Mouse (Mus musculus) c-Kit-negative CD71-positive TER-119-positive erythroid progenitor cells, embryonic 14.5 days (primary cell): ENCODE data around the gene Nrn1.

Source experiments
- DNase-seq: peaks from one replicate; pipeline ENCODE4 v3.0.0-alpha.2; 2013; ENCODE audit warnings: low read depth, low spot score

The Nrn1 gene

GRCm38 (mm10) chr13:36734731-36735571 is at the start of gene Nrn1:
Nrn1 (minus strand) TSS chr13:36735131.
- no peak for DNase-seq

DNA sequence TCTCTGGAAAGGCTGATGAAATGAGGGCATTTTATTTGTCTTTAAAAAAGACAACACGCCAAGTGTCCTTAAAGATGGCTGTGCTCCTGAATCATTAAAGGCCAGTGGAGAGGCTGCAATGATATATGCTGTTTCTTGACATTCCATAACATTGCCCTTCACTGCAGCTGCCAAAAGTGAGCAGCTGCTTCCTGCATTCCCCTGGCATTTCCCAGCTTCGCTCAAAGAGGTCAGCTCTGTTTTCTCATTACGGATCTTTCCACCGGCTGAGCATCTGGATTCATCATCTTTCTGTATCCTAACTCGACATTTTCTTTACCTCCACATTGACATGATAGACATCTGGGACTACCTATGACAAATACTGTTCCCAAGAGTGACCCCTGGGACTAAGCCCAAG is 44.7 kb upstream of the Nrn1 start:
- DNase-seq: no peak

GRCm38 (mm10) chr13:36766801-36767200 is 31.9 kb upstream of the Nrn1 start:
- no peak for DNase-seq

GRCm38 (mm10) chr13:36751861-36752260 is 16.9 kb upstream of the Nrn1 start:
- no peak for DNase-seq

DNA sequence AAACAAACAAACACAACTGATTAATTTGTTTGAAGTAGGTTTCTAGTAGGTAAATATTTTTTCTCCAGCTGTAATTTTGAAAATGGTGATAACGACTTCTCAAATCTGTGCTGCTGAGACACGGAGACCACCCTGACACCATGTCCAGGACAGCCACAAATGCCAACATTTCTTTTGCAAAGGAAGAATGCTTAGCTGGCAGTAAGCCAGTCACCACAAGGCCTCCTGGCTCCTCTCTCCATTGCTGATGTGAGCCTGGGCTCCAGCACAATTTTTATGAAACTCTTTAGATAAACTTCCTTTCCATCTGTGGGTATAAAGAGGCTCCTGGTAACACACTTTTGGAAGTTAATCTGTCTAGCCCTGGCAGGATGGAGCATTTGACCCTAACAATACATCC is 15.1 kb upstream of the Nrn1 start:
- DNase-seq: no peak

- no peak for DNase-seq
Measured at GRCm38 (mm10) chr13:36736619-36736996, 1.7 kb upstream of the Nrn1 start.

DNA sequence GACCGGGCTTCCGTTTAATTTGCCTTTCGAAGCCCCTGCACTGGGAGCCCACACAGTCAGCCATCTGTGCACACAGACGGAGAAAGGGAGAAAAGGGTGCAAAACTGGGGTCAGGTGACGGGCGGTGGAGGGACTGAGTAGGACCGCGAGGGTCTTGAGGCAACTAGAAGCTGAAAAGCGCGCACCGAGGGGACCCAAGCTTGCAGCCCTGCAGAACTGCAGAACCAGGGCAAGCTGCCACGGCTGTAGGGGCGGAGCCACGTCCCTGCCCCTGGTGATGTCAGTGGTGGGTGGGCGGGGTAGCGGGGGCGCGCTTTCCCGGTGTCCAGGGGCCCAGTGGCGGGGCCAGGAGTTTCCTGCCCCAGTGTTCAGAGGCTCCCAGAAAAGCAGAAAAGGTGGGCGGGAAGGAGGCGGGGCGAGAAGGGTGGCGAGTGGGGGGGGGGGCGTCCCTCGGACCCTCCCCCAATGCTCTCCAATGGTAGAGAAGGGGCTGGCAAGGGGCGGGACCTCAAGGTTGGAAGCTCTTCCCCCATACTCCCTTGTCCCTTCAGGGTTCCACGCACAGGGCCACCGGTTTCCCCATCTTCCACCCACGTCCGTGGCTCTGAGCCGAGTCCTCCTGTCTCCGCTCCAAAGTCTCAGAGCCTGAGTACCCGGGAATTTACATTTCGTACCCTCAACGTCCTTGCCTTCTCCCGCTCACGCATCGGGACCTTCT is 1.1 kb upstream of the Nrn1 start:
- DNase-seq: no peak

- no peak for DNase-seq
Measured at GRCm38 (mm10) chr13:36733989-36734690, 791 bp downstream of the Nrn1 start.

DNA sequence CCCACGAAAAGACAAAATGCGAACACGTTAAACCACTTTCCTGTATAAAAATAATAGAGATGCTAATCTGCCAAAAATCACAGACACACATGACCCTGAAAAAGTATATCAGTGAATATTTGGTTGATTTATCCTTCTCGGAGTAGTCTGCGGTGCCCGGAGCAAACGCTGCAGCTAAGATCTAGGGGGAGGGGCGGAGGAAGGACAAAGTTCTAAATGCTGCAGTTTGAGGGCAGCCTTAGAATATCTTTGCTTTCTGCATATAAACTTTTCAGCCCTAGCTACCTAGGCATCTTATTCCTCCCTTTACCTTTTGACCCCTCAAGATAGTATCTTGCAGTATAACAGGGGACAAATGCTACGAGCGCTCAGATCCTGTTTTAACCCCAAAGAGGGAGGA is 1.4 kb downstream of the Nrn1 start:
- DNase-seq: no peak

DNA sequence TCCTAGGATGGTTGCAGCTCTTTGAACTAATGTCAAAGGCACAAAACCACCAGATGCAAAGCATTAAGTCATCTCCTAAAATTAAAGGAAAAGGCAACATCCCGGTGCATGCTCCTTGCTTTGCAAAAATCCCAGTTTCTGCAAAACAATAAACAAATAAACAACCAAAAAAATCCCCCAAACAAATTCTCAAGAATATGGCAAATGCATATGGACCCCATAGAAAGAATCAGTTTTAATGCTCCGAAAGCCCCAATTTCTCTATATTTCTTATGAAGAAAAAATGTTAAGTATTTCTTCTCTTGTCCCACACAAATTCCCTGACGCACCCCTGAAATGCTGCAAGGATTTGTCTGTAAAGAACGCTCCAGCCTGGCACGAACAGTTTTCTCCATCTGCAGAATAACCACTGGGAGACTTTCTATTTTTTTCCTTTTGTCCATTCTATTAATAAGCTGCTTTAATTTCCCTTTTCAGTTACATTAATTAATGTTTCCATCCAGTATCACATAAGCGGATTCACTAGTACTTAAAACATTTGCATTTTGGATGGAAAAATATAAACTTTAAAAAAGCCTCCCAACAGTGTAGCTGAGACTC is 1.9 kb downstream of the Nrn1 start:
- no peak for DNase-seq

DNA sequence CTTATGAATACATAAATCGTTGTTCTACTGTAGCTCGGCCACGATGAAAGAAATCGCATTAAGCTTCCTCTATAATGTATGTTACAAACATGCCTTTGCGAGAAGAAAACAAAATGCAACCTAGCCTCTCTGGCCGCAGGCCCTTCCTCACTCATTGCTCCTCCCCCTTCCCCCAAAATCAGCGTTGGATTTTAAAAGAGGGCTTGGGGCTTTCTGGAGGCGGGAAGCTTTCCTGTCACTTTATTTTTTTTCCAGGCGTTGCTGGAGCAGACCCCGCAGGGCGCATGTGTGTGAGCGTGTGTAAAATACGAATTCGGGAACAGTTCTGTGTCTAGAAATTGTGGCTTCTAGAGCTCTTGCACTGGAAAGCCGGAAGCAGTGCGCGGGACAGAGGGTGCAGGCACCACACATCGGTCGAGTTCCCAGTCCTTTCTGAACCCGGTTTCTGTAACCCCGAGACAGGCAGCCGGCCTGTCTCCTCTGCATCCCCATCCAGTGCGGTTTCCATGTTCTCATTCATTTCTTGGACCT is 2.9 kb downstream of the Nrn1 start:
- no peak for DNase-seq

GRCm38 (mm10) chr13:36731016-36731930 is 3.7 kb downstream of the Nrn1 start:
- DNase-seq: no peak

DNA sequence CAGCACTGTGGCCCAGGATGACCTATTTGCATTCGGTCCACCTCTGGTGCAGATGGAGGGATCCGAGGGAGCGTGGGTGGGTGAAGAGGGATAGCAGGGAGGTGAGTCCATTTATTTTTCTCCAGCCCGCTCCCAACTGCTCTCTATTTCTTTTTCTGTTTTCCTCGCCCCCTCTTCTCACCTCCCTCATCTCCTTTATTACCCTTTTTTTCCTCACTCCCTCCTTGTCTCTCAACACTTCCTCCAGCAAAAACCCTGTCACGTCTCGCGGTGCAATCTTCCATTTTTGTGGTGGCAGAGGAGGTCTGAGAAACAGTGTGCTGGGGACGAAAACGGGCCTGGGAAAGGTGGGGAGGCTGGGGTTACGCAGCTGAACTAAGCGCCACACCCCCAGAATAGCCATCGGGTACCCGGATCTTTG is 4.6 kb downstream of the Nrn1 start:
- DNase-seq: no peak

- DNase-seq: no peak
Measured at GRCm38 (mm10) chr13:36729731-36730340, 5.1 kb downstream of the Nrn1 start.

GRCm38 (mm10) chr13:36728509-36728908 is 6.4 kb downstream of the Nrn1 start:
- DNase-seq: no peak

- no peak for DNase-seq
Measured at GRCm38 (mm10) chr13:36727779-36728470, 7.0 kb downstream of the Nrn1 start.

- DNase-seq: no peak
Measured at GRCm38 (mm10) chr13:36726951-36727778, 7.8 kb downstream of the Nrn1 start.

DNA sequence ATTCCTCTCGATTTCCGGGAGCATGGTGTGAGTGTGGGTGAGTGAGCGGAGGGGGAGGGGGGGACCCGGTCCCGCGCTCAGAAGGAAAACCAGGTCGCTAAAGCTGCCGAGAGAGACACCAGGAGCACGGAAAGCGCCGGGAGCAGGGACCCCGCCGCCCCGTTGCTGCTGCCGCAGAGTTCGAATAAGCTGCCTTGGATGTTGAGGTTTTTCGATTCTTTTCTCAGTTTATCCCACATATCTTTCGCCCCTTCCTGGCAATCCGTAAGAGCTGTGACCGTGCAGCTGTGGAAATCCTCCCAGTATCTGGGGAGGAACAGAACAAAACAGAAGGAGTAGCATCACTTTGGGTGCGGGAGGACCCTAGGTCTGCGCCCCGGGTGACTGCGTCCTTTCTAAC is 8.4 kb downstream of the Nrn1 start:
- no peak for DNase-seq

DNA sequence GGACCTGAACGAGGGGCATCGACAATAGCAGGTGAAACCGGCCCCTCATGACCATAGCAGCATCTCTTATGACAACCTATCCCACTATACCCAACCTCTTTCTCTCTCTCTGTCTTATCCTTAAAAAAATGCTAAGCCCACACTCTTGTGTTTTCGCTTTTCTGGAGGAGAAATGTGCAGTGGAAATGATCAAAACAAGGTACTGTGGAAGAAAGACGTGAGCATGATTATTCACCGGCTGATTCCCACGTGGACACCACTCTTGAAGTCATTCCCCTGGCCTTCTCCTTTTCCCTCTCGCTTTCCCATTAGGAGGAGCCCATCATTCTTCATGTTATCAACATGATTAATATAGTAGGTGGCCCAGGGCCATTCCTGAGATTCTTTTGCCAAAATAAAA is 9.1 kb downstream of the Nrn1 start:
- DNase-seq: no peak
